Mouse (Mus musculus) heart, embryonic 12.5 days (tissue): Measurements from ENCODE around the gene Pcdh20. TPM values are rescaled to one million over a fixed set of nuclear protein-coding genes. Genes with fewer than 3 reads are reported as not detected.

Experiments used
- ATAC-seq: fragments of 200-750 bp; cut with Nextera tagmentation; 2 replicates; pipeline ENCODE4 v1.8.0; 2017; ENCODE audit warnings: moderate TSS enrichment, moderate library complexity; ENCODE audit not compliant: insufficient number of reproducible peaks, low FRiP score
- H3K27ac ChIP-seq: fragments of 300-500 bp; sonication (generic); 2 replicates; pipeline ENCODE4 v1.5.1; 2016; ENCODE audit warnings: mild to moderate bottlenecking, moderate library complexity; ENCODE audit not compliant: poor library complexity, severe bottlenecking
- H3K27me3 ChIP-seq: fragments of 300-500 bp; sonication (generic); replicated peaks from 2 replicates; pipeline ENCODE4 v1.6.1; 2016; ENCODE audit warnings: mild to moderate bottlenecking, moderate library complexity
- H3K36me3 ChIP-seq: fragments of 300-500 bp; sonication (generic); 2 replicates; pipeline ENCODE4 v1.6.1; 2016; ENCODE audit warnings: mild to moderate bottlenecking, moderate library complexity
- H3K4me1 ChIP-seq: fragments of 300-500 bp; sonication (generic); replicated peaks from 2 replicates; pipeline ENCODE4 v1.6.1; 2016; ENCODE audit warnings: mild to moderate bottlenecking
- H3K4me2 ChIP-seq: fragments of 300-500 bp; sonication (generic); 2 replicates; pipeline ENCODE4 v1.6.1; 2016; ENCODE audit warnings: mild to moderate bottlenecking, moderate library complexity
- H3K4me3 ChIP-seq: fragments of 300-500 bp; sonication (generic); 2 replicates; pipeline ENCODE4 v1.5.1; 2016; ENCODE audit warnings: mild to moderate bottlenecking
- H3K9ac ChIP-seq: fragments of 300-500 bp; sonication (generic); 2 replicates; pipeline ENCODE4 v1.6.1; 2016; ENCODE audit warnings: mild to moderate bottlenecking, moderate library complexity
- H3K9me3 ChIP-seq: fragments of 300-500 bp; sonication (generic); replicated peaks from 2 replicates; pipeline ENCODE4 v1.6.1; 2016; ENCODE audit warnings: mild to moderate bottlenecking, moderate library complexity
- WGBS: fragments of 180-500 bp; shearing (Covaris S2); methylation state at CpG from one replicate; pipeline ENCODE4 v1.1.7; 2016; 5-methylcytosine and 5-hydroxymethylcytosine counted together
- polyA plus RNA-seq: library from polyadenylated mRNA; unstranded; fragments of >200 nt; fragmentation: Nextera tagmentation; extraction: Ambion mirVana; gene quantifications from 2 replicates; pipeline ENCODE4 v1.2.1, GENCODE M21; 2016

Pcdh20 gene
- polyA plus RNA-seq, 1 experiment from 2014 or later = 0.69 TPM

GRCm38 (mm10) chr14:88427370-88427769 lies 43.8 kb downstream of the Pcdh20 start:
- no peak overlapping the region for H3K4me2 ChIP-seq
- WGBS = 95% methylated on average over 1 of the region's 1 CpGs

More at GRCm38 (mm10) chr14:88427370-88427769, 43.8 kb downstream of the Pcdh20 start:
- H3K36me3 ChIP-seq = no peaks in the 10 kb centered on the region
- no peak overlapping the region for H3K4me3 ChIP-seq
- H3K4me1 ChIP-seq = no peaks in the 10 kb centered on the region
- no peaks in the 10 kb centered on the region for H3K9me3 ChIP-seq
- ATAC-seq = no peak
- no peak overlapping the region for H3K9ac ChIP-seq
- H3K27me3 ChIP-seq = no peaks in the 10 kb centered on the region
- H3K27ac ChIP-seq = no peak overlapping the region
